Mouse (Mus musculus): ENCODE data around the gene Nr5a2.

Nr5a2 gene

DNA sequence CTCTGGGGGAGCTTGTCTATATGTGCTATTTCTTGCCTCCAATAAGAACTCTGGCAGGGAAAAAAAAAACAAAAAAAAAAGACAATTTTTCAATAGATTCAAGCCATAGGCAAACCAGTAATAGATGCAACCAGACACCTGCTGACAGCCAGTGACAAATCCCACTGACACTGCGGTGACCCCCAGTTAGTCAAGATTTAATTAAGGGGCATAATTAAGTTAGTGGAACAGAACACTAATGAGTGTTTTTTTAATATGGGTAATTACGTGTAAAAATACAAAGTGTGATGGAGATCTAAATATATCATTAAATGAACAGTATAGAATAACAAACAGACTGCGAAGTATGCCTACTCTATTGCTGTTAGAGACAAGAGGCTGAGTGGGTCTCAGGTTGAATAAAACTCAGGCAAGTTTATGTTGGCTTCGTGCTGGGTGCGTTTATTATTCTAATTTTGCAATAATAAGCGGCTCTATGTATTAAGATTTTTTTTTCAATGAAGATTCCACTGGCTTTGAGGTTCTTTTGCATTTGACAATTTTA lies 50.7 kb downstream of the Nr5a2 start:
- DNase-seq (ENCODE audit: low read depth) = no peak

DNA sequence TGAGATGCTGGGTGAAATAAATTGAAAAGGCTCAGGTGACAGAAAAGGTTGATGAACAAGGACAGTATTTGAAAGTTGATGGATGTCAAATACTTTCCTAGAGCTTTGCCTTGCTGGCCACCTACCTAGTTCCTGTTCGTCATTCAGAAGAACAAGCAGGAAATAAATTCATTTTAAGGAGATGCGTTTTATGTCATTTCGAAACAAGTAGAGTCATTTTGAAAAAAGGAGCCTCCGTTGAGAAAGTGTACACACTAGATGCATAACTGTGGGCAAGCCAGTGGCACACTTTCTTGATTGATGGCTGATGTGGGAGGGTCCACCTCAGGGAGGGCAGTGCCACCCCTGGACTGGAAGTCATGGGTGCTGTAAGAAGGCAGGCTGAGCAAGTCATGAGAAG lies 62.1 kb downstream of the Nr5a2 start:
- DNase-seq (ENCODE audit: low read depth) = peak; percentile 43

DNA sequence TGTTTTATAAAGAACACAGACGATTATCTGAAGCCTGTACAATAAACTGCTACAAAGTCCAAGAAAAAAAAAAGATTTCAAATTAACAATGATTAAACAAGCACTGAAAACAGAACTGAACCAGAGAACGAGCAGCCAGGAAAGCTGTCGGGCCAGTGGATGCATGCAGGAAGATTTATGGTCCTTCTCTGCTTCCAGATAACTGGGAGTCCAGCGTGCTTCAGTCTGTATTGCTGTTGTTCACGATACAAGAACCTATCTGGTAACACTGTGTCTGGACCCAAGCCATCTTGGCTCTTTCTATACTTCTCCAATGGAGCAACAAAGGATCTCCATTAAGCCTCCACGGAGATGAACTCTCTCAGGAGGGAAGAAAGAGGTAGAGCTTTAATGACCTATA lies 63.9 kb downstream of the Nr5a2 start:
- no peak for DNase-seq (ENCODE audit: low read depth)

DNA sequence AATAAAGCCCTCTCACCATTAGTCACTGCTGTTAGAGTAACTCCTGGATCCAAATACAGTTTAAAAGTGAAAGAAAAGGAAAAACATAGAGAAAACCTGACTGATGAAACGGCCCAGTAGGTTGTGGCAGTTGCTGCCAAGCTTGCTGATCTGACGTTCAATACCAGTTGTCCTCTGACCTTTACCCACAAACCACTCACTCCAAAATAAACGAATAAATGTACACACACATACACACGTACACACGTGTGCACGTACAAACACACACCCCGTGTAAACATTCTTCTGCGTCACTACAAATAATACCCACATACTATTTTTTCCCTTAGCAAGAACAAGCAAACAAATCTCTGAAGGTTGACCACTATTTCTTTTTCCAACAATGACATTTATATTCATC lies 64.4 kb downstream of the Nr5a2 start:
- DNase-seq (ENCODE audit: low read depth) = no peak

DNA sequence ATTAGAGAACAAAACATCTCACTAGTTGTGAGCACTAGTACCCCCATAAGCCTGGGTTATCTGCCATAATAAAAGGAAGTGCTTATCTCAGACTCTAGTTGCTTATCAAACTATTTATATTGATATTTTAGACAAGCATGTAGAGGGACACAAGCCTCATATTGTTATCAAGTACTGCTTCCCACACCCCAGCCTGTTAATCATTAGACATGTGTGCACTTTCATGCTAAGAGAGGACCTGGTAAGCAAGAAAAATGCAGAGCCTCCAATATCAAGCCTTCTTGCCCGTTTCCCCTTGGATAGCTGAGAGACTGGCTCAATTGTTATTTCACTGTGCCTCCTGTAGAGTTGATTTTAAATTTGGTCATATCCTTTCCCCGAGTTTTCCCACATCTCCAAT lies 65.5 kb downstream of the Nr5a2 start:
- no peak for DNase-seq (ENCODE audit: low read depth)

DNA sequence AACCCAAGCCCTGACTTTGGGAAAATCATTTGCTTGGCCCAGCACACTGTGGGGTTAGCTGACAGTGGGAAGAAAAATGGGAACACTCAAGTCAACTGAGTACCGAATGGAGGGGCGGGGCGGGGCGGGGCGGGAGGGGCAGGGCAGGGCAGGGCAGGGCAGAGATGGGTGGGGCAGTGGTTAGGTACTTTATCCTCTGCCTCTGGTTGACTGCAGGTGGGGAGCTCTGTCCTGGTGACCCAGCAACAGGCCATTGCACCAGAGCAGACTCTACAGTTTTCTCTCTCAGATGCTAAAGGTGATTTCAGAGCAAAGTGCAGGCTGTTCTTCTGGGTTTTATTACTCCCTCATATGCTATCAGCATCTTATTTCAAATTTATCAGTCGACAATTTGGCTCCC lies 67.1 kb downstream of the Nr5a2 start:
- no peak for DNase-seq (ENCODE audit: low read depth)

DNA sequence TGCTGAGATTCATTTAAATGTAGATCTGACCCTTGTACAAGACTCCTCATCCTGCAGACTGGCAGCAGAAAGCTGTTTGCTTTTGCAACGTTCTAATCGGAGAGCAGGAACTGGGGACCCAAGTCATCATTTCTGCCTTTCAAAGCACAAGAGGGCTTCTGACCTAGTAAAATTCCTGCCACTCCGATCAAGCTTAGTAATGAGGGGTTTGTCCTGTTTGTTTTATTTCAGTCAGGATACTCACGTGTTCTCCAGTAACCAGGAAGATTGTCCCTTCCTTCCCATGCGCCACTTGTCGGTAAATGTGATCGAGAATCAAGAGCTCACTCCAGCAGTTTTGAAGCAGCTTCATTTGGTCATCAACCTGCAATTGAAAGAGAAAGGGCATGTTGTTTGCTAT lies 69.8 kb downstream of the Nr5a2 start:
- no peak for DNase-seq (ENCODE audit: low read depth)

DNA sequence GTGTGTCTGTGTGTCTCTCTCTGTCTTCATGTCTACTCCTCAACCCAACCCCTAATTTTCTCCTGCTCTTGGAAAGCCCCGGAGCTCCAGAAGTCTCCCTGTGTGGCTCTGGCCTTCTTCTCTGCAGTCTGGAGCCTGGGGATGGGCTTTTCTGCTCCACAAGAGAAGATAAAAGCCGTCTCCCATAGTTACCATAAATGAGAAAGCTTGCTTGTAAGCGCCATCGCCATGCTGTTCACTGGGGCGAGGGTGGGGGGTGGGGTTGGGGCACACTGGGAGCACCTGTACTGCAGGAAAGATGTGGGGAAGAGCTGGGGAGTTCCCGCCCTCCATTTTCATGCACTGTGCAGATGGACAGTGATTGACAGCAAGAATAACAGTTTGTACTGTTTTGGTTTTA lies 71.5 kb downstream of the Nr5a2 start:
- no peak for DNase-seq (ENCODE audit: low read depth)

DNA sequence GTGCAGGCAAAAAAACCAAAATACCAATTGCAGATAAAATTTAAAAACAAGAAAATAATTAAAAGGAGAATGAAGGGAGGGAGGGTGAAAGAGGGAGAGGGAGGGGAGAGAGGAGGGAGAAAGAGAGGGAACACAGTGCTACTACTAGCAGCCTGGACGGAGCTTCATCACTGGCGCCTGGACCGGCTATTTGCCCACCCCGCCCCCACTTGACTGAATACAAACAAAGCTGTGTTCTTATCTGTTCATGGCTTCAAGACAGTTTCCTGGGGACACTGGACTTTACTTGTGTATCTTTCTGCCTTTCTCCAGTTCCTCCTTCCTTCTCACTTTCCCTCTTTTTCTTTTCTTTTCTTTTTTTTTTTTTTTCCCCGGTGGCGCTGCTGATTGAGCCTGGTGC lies 73.6 kb downstream of the Nr5a2 start:
- no peak for DNase-seq (ENCODE audit: low read depth)

DNA sequence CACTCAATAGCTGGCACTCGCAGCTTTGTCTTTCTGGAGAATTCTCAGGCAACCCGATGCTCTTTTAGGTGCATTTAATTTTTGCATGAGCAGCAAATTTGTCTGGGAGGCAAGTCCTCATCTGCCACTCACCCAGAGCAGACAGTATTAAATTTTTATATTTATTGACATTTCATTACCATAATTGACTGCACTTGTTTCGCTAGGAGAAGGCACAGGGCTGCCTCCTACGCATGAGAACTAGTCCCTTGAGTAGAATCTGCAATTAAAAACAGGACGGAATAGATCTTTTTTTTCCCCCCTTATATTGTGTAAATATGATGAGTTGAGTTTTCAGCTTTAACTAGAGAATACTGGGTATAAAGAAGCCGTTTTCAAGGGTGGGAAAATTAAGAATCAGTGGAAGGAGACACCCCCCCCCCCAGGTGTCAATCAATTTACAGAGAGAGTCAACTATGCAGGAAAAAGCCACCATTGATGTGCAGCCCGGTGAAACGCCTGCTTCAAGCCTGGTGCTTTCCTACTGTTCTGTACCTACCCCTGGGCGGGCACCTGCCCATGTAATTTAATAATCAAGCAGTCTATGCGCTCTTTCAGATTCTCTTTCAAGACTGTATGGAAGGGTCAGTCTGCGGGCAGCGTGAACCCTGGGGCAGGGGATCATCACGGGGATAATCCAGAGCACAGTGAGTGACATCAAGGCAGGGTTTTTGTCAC lies 76.6 kb downstream of the Nr5a2 start:
- DNase-seq (ENCODE audit: low read depth) = no peak

DNA sequence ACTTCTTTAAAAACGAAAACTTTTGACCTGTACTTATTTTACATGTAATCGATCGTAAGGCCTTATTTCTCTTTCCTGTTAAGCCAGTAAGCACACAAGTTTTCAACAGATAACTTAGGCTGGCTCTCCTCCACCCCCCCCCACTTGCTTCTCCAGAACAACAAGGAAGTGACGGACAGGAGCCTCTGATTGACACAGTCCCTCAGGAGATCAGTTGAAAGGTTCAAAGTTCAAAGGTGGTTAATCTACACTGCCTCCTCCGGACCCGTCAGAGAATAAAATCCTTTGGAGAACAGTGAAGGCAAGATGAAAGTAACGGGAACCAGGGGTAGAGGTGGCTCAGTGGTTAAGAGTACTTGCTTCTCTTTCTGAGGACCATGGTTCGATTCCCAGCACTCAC lies 80.0 kb downstream of the Nr5a2 start:
- no peak for DNase-seq (ENCODE audit: low read depth)

DNA sequence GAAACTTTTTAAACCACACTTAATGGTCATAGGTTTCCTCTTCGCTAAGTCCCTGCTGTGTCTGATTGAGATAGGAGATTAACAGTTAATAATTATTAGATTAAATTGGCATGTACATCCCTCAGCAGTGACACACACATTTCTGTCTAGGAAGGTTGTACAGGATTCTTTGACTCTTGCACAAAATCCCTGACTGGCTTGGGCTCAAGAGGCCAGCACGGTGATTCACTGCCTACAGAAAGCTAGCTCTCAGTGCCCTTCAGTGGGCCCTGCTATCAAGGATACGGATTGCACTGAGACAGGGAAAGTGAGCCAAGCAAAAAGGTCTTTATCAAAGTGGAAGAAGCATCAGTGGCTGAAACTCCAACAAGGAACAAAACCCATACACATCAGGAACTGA lies 85.2 kb downstream of the Nr5a2 start:
- no peak for DNase-seq (ENCODE audit: low read depth)

DNA sequence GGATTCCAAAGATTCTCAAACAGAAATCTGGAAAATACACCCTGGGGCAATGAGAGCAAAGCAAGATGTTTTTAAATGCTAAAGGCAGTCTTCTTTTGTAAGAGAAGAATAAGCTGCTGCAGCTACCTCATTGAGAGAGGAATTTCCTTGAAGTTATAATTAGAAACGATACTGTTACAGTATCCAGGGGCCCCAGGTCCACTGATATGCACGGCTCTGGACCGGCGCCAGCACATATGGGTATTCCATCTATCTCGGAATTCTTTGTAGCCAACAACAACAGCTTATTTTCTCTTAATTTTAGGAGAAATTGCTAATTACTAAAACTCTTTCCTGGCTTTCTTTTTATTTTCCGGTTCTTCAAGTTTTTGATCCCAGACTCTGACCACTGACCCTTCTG lies 91.3 kb downstream of the Nr5a2 start:
- DNase-seq (ENCODE audit: low read depth) = no peak

DNA sequence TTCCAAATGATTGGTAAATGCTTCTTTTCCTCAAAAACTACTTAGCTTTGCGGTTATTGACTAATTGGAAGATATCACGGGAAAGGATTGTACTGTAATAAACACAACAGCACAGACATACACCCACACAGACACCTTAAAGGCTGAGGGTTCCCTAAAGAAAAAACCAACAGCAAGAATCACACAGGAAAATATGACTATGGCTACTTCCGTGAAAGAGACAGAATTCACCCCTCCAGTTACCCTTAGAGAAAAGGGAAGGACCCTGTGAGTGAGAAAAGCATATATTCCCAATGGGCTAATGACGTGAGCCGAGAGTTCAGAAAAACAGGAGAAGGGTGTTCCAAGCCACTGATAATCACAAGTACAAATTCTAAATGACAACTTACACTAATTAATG lies 92.0 kb downstream of the Nr5a2 start:
- no peak for DNase-seq (ENCODE audit: low read depth)

DNA sequence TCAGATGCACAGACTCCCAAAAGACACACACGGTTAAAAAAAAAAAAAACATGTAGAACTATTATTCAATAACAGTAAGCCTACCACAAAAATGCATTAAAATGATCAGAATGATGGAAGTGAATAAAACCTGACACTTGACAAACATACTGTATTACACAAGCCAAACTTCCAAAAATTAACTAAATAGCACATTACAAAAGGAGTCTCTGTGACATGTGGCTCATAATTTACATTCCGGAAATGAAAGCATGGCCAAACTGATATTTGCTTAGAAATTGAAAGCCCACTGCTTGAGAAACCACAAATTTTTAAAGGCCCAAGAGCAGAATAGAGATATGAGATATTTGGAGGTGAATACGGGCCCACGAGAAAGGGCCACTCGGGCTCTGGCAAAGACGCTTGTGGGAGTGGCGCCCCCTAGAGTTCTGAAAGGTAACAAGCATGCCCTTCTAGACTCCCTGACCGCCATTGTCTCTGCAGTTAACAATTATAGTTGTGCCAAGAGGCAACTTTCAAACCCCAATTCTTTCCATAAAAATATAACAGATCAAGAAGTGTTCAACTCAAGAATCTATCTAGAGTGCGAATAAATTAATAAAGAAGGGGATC lies 93.7 kb downstream of the Nr5a2 start:
- peak; percentile 39 for DNase-seq (ENCODE audit: low read depth)

DNA sequence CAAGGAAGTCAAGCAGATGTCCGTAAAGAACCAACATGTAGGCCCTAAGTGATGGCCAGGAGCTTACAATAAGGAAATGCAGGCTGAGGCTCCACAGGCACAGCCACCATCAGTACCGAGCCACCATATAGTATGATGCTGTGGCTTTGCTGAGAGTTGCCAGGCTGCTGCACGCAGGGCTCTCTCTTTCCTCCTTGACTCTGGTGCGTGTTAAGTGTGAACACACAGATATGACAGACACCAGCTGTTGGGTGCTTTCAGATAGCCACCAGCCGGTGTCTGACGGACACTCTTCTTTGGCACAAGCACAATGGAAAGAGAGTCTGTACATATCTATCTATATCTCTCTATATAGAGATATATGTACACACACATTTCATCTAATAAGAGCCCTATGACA lies 97.0 kb downstream of the Nr5a2 start:
- DNase-seq (ENCODE audit: low read depth) = no peak

DNA sequence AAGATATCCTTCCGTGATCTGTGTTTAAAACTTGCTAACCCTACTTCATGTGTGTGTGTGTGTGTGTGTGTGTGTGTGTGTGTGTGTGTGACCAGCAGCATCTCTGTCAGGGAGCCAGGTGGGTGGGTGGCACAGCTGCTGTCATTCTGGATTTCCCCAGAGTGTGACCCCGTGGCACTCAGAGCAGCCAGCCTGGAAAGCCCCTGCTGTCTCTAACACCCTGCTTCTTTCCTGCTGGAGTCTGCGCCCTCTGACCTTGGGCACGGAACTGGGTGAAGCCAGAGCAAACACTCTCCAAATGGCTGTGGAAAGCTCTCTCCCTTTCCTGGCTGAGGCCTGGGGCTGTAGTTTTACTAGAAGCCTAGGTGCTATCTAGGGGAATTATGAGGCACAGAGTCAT lies 100.8 kb downstream of the Nr5a2 start:
- peak; percentile 61 for DNase-seq (ENCODE audit: low read depth)

DNA sequence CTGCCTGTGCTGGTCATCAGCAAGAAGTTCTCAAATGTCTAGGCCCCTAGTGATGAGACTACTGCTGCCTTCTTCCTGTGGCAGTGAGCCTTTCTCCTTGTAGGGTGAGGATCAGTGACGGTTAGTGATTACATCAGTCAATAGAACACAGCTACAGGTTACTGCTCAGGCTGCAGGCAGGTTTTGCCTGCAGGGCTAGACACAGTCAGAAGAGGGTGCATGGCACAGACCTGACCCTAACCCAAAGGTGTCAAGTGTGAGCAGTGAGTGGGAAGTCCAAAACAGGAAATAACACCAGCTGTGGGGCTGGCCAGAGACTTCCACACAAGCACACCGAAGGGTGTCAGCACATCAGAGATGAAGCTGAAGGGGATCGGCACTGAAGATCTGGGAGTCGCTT lies 101.5 kb downstream of the Nr5a2 start:
- DNase-seq (ENCODE audit: low read depth) = peak; percentile 47

DNA sequence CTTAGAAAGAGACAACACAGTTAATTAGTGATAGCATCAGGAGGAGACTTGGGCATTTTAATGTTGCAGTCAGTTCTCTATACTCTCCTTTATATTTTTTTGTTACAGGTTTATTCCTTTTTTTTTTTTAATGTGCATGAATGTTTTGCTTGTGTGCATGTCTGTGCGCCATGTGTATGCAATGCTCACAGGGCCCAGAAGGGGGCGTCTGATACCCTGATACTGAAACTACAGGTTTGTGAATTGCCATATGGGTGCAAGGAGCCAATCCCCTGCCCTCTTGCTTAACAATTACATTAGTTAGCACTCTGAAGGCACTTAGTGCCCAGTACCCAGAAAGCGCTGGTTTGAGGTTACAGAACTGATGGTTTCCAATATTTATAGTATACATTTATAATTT lies 104.1 kb downstream of the Nr5a2 start:
- DNase-seq (ENCODE audit: low read depth) = peak; percentile 25

DNA sequence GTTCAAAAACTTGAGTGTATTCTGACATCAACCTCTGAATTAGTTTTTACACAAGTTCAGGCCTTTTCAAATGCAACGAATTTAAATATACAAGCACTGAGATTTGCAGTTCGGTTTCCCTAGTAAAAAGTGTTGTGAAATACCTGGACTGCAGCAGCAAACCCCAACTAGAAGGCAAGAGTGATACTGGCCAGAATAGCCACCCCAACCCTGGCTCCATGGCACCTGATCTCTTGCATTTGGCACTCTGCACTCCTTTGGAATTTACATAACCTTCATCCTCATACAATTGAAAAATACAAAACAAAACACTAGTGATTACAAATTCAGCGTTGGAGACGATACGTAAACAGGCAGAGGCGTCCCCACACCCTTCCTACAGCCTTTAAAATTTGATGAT lies 111.5 kb downstream of the Nr5a2 start:
- DNase-seq (ENCODE audit: low read depth) = no peak

DNA sequence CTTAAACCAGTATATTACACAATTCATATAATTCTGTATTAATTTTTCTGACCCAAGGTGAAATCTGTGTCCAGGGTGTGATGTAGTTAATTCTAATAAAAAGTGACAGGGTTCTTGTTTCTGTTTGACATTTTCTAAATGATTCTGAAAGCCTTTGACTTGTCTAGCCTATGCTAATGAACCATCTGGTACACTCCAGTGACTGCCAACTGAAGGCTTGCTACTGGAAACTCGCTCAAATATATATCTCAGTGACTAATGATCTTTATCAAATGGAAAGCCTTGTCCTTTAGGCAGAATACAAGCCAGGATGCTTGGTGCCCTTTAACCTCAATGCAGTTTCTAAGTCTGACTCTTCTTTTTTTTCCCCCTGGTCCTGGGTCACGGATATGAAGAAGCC lies 114.2 kb downstream of the Nr5a2 start:
- DNase-seq (ENCODE audit: low read depth) = no peak

DNA sequence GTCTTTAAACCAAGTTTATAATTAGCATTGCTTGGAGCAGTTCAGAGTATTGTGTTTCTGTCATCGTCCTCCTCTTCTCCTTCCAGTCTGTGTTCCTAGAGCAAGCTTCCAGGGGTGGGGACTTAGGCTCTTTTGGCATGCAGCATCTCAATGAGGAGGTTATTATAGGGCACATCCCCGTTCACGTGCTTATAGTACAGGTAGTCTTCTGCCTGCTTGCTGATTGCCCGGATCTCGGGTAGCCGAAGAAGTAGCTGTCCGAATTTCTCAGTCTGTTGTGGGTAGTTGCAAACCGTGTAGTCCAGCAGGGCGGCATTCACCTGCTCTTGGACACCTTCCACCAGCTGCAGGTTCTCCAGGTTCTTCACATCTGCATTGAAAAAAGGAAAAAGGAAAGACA lies 114.9 kb downstream of the Nr5a2 start:
- no peak for DNase-seq (ENCODE audit: low read depth)

DNA sequence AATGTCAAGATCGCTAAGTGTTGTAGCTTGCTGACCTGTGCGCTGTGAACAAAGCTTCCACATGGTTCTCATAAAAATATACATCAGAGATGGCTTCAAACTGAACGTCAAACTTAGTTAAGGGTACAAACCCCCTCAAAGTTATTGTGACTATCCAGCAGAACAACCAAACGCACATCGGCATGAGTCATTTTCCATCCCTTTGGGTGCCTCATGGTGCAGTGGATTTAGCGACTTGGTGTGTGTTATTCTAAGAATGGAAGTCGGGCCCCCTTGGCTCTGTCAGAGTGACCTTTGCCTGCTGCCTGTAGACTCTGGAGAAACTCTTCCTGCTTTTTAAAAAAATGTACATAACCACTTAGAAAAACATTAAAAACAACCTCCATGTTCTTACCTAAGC lies 119.7 kb downstream of the Nr5a2 start:
- no peak for DNase-seq (ENCODE audit: low read depth)

DNA sequence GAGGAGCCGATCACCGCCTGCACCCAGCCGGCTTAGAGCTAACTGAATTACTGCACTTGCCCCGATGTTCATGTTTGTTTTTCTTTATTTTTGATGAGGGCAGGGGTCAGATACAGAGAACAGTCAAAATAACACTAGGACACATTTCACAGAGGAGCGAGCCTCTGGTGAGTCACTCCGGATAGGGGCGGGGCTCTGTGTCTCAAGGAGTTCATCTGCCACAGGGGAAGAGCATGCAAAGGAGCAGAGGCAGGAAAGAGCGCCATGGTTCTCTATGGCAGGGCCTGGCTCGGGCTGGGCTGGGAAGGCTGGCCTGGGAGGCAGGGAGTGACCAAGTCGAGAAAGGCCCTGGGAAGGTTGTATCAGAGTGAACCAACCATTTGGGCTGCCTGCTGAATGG lies 121.0 kb downstream of the Nr5a2 start:
- DNase-seq (ENCODE audit: low read depth) = no peak
